Mouse (Mus musculus) CD4-positive, CD25-positive, alpha-beta regulatory T cell, adult 2 months (primary cell): ENCODE data around the gene Tifa.

Experiments used
- DNase-seq: peaks from one replicate; pipeline ENCODE4 v3.0.0-alpha.2; 2012; ENCODE audit warnings: low read depth, low spot score

Tifa gene

GRCm38 (mm10) chr3:127862479-127862878, 72.9 kb downstream of the Tifa start:
- DNase-seq: no peak

DNA sequence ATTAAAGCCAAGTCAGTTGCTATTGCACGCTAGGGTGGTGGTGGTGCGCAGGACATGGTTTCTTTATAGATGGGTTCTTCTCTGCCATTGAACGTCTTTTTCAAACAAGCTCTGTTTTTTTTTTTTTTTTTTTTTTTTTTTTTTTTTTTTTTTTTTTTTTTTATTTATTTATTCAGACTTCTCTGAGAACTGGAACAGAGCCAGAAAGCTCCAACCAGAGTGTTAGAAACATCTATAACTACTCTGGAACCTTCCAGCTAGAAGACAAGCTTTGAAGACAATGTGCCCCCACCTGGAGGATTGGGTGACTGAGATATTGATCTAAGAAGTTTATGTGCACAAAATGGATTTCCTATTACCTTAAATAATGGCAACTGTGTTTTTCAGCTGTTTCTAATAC, 74.0 kb downstream of the Tifa start:
- DNase-seq: peak; percentile 15

- no peak for DNase-seq
Observed at GRCm38 (mm10) chr3:127864242-127864641, 74.6 kb downstream of the Tifa start.

GRCm38 (mm10) chr3:127868046-127868758, 78.6 kb downstream of the Tifa start:
- DNase-seq: no peak

GRCm38 (mm10) chr3:127868880-127869279, 79.3 kb downstream of the Tifa start:
- no peak for DNase-seq

DNA sequence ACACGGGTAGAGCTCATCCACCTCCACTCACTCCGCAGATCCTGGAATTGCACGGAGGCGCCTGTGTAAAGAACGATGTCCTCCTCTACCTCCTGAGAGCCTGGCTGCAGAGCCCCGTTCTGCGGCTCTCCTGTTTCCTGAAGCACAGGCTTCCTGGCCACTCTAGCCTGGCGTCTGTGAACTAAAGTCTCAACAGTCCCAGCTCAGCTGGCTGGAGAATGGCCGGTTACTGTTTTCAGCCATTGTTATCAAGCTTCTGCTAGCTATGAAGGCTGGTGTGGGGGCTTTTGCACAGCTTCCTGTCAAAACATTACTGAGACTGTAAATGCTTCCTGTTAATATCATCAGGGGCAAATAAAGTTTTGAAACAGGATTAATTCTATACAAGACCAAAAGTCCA, 82.0 kb downstream of the Tifa start:
- DNase-seq: no peak

DNA sequence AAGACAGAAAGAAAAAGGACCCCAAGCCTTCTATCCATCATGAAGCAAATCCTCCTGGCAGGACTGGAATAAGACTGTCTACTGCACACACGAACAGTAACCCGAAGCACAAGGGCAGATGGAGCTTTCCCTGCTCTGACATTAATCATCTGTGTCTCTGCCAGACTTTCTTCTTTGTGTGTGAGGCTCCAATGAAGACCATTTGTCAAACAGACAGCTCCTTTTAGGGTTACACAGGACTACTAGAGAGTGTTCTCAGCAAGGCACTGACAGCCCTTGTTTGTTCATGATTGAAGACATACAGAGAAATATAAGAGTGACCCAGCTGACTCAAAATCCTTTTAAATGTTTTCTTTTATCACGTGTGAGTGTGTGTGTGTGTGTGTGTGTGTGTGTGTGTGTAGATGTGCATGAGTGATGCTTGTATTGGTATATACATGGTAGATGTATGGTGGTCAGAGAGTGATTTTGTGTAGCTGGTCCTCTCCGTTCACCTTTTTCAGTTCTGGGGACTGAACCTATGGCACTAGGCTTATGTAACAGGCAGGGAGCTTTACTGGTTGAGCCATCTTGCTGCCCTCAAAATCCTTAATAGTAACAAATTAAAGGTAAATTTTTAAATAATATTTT, 84.8 kb downstream of the Tifa start:
- no peak for DNase-seq

DNA sequence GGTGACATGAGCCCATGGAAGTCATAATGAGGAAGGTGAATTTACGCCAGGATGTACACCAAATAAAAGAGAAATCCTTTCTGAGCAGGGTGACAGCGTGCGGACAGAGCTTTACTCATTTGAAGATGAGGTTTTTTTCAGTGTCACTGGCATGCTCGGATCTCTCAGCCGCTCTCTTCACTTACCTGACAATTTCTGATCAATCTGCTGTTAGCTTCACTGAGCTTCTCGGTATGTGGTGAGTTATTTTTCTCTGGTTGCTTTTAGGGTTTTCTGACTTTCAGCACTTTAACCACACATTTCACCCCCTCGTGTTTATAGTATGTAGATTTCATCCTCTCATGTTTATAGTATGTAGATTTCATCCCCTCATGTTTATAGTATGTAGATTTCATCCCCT, 85.5 kb downstream of the Tifa start:
- no peak for DNase-seq

DNA sequence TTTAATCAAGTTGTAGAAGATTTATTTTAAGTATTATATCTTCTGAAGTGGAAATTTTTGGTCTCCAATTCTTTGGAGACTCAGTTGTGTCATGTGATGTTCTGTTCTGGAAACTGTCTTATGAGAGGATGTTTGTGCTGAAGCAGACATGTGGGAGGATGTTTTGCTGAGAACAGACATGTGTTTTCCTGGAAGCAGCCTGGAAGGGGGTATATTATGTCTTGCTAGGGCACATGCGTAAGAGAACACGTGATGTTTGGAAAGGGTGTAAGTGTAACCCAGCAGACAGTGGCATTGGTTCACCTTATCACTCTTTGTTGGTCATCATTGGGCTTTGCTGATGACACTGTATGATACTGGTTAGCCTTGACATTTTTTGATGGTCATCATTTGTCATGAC, 85.9 kb downstream of the Tifa start:
- DNase-seq: peak; percentile 51

- DNase-seq: no peak
Observed at GRCm38 (mm10) chr3:127879968-127880367, 90.4 kb downstream of the Tifa start.

DNA sequence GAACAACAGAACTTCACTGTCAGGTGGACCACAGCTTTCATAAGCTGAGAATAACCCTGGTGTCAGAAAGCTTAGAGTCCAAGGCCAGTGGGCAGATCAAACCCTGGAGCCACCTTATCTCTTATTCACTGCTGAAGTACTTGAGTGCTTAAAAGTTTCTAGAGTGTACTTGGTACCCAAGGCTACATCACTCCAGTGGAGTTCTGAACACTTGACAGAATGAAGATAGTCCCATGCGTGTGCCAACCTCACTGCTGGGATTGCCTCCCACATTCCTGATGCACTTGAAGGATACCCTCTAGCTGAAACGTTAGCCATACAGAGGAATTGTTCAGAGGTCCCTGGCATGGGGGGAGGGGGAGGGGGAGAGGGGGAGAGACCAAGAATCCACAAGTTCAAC, 92.1 kb downstream of the Tifa start:
- DNase-seq: no peak
